Mouse (Mus musculus): ENCODE results near the gene Olfr568. TPM values are rescaled to one million over a fixed set of nuclear protein-coding genes. Genes with fewer than 3 reads are reported as not detected.

Gene Olfr568
- not detected in 2 replicates for polyA plus RNA-seq (2016; fragmentation: Nextera tagmentation; extraction: Ambion mirVana)

- no peak for ATAC-seq (ENCODE audit: low FRiP score, low read depth)
- Histone ChIP-seq H3K9ac (replicated peaks) (no peak within 1 kb of the TSS), H3K4me3 (no peak within 1 kb of the TSS), H3K4me1 (no peaks in the 10 kb centered on the region), H3K27ac (replicated peaks) (no peak within 1 kb of the TSS), H3K9me3 (no peaks in the 10 kb centered on the region), H3K36me3 (no peaks in the 10 kb centered on the region), H3K27me3 (no peaks in the 10 kb centered on the region), H3K4me2 (replicated peaks) (no peak within 1 kb of the TSS)
Measured at GRCm38 (mm10) chr7:102876822-102877221, at the start of gene Olfr568. TSS of gene Olfr568 (plus strand) at chr7:102877122.

GRCm38 (mm10) chr7:102855807-102856206 lies 21.1 kb upstream of the Olfr568 start:
- no peaks in the 10 kb centered on the region for H3K4me1 ChIP-seq
- no peak overlapping the region for H3K27ac ChIP-seq (replicated peaks)
- no peak overlapping the region for H3K4me3 ChIP-seq
- H3K9ac ChIP-seq (replicated peaks) = no peak overlapping the region
- ATAC-seq (ENCODE audit: low FRiP score, low read depth) = no peak
- H3K4me2 ChIP-seq (replicated peaks) = no peak overlapping the region
- no peaks in the 10 kb centered on the region for H3K9me3 ChIP-seq
- no peaks in the 10 kb centered on the region for H3K27me3 ChIP-seq
- H3K36me3 ChIP-seq = no peaks in the 10 kb centered on the region

- ATAC-seq (ENCODE audit: low FRiP score, low read depth) = no peak
Measured at GRCm38 (mm10) chr7:102858665-102859064, 18.3 kb upstream of the Olfr568 start, which contains the start of gene Olfr566. TSS of gene Olfr566 (minus strand) at chr7:102858765.

GRCm38 (mm10) chr7:102890782-102891181 lies 13.9 kb downstream of the Olfr568 start, which contains the start of gene Olfr569:
TSS of gene Olfr569 (minus strand) at chr7:102890882.
- Histone ChIP-seq H3K27ac (replicated peaks) (no peak within 1 kb of the TSS), H3K9me3 (no peaks in the 10 kb centered on the region), H3K4me2 (replicated peaks) (no peak within 1 kb of the TSS), H3K9ac (replicated peaks) (no peak within 1 kb of the TSS), H3K27me3 (no peaks in the 10 kb centered on the region), H3K36me3 (no peaks in the 10 kb centered on the region), H3K4me1 (no peaks in the 10 kb centered on the region), H3K4me3 (no peak within 1 kb of the TSS)
- WGBS = 80% methylated on average over 3 of the region's 3 CpGs
- ATAC-seq (ENCODE audit: low FRiP score, low read depth) = no peak

More at GRCm38 (mm10) chr7:102858665-102859064, 18.3 kb upstream of the Olfr568 start, which contains the start of gene Olfr566:
- H3K27ac ChIP-seq (replicated peaks) = no peak within 1 kb of the TSS
- H3K9ac ChIP-seq (replicated peaks) = no peak within 1 kb of the TSS
- no peaks in the 10 kb centered on the region for H3K27me3 ChIP-seq
- no peaks in the 10 kb centered on the region for H3K36me3 ChIP-seq
- no peaks in the 10 kb centered on the region for H3K9me3 ChIP-seq
- H3K4me1 ChIP-seq = no peaks in the 10 kb centered on the region
- no peak within 1 kb of the TSS for H3K4me3 ChIP-seq
- WGBS = 73% methylated on average over 1 of the region's 1 CpGs
- no peak within 1 kb of the TSS for H3K4me2 ChIP-seq (replicated peaks)

- H3K4me2 ChIP-seq (replicated peaks) = no peak overlapping the region
- H3K27ac ChIP-seq (replicated peaks) = no peak overlapping the region
- H3K36me3 ChIP-seq = no peaks in the 10 kb centered on the region
- no peak for ATAC-seq (ENCODE audit: low FRiP score, low read depth)
- WGBS = 59% methylated on average over 1 of the region's 1 CpGs
- H3K9me3 ChIP-seq = no peaks in the 10 kb centered on the region
- no peak overlapping the region for H3K9ac ChIP-seq (replicated peaks)
- H3K4me3 ChIP-seq = no peak overlapping the region
- no peaks in the 10 kb centered on the region for H3K4me1 ChIP-seq
- no peaks in the 10 kb centered on the region for H3K27me3 ChIP-seq
Measured at GRCm38 (mm10) chr7:102915261-102915660, 38.3 kb downstream of the Olfr568 start.

- Histone ChIP-seq H3K4me3 (no peak overlapping the region), H3K4me2 (replicated peaks) (no peak overlapping the region), H3K27me3 (no peaks in the 10 kb centered on the region), H3K9me3 (no peaks in the 10 kb centered on the region), H3K4me1 (no peaks in the 10 kb centered on the region), H3K27ac (replicated peaks) (no peak overlapping the region), H3K36me3 (no peaks in the 10 kb centered on the region), H3K9ac (replicated peaks) (no peak overlapping the region)
- ATAC-seq (ENCODE audit: low FRiP score, low read depth) = no peak
- WGBS = 85% methylated on average over 5 of the region's 5 CpGs
Measured at GRCm38 (mm10) chr7:102916405-102916804, 39.5 kb downstream of the Olfr568 start.

- no peak within 1 kb of the TSS for H3K27ac ChIP-seq (replicated peaks)
- H3K36me3 ChIP-seq = no peaks in the 10 kb centered on the region
- H3K9ac ChIP-seq (replicated peaks) = no peak within 1 kb of the TSS
- ATAC-seq (ENCODE audit: low FRiP score, low read depth) = peak; percentile 68
- H3K27me3 ChIP-seq = no peaks in the 10 kb centered on the region
- H3K4me2 ChIP-seq (replicated peaks) = no peak within 1 kb of the TSS
- 66% methylated on average over 4 of the region's 4 CpGs for WGBS
- H3K4me3 ChIP-seq = no peak within 1 kb of the TSS
- H3K4me1 ChIP-seq = no peaks in the 10 kb centered on the region
- H3K9me3 ChIP-seq = no peaks in the 10 kb centered on the region
Measured at GRCm38 (mm10) chr7:102917032-102917875, 40.3 kb downstream of the Olfr568 start, which contains the start of gene Olfr571. TSS of gene Olfr571 (minus strand) at chr7:102917536.

GRCm38 (mm10) chr7:102919632-102920031 lies 42.7 kb downstream of the Olfr568 start:
- no peak overlapping the region for H3K27ac ChIP-seq (replicated peaks)

GRCm38 (mm10) chr7:102924109-102924508 lies 47.2 kb downstream of the Olfr568 start, which contains the start of gene Olfr572:
TSS of gene Olfr572 (plus strand) at chr7:102924409.
- 71% methylated on average over 1 of the region's 1 CpGs for WGBS
- no peak within 1 kb of the TSS for H3K4me3 ChIP-seq
- H3K9me3 ChIP-seq = no peaks in the 10 kb centered on the region
- no peak within 1 kb of the TSS for H3K27ac ChIP-seq (replicated peaks)
- H3K4me2 ChIP-seq (replicated peaks) = no peak within 1 kb of the TSS
- H3K9ac ChIP-seq (replicated peaks) = no peak within 1 kb of the TSS
- H3K4me1 ChIP-seq = no peaks in the 10 kb centered on the region
- ATAC-seq (ENCODE audit: low FRiP score, low read depth) = no peak
- no peaks in the 10 kb centered on the region for H3K27me3 ChIP-seq
- H3K36me3 ChIP-seq = no peaks in the 10 kb centered on the region

More at GRCm38 (mm10) chr7:102919632-102920031, 42.7 kb downstream of the Olfr568 start:
- no peaks in the 10 kb centered on the region for H3K36me3 ChIP-seq
- 28% methylated on average over 1 of the region's 1 CpGs for WGBS
- no peak overlapping the region for H3K4me3 ChIP-seq
- H3K9ac ChIP-seq (replicated peaks) = no peak overlapping the region
- H3K4me1 ChIP-seq = no peaks in the 10 kb centered on the region
- H3K4me2 ChIP-seq (replicated peaks) = no peak overlapping the region
- ATAC-seq (ENCODE audit: low FRiP score, low read depth) = peak; percentile 86
- H3K27me3 ChIP-seq = no peaks in the 10 kb centered on the region
- no peaks in the 10 kb centered on the region for H3K9me3 ChIP-seq

- no peak for ATAC-seq (ENCODE audit: low FRiP score, low read depth)
Measured at GRCm38 (mm10) chr7:102927105-102927504, 50.2 kb downstream of the Olfr568 start.

More at GRCm38 (mm10) chr7:102927105-102927504, 50.2 kb downstream of the Olfr568 start:
- 82% methylated on average over 3 of the region's 3 CpGs for WGBS
- no peaks in the 10 kb centered on the region for H3K4me1 ChIP-seq
- no peak overlapping the region for H3K27ac ChIP-seq (replicated peaks)
- no peak overlapping the region for H3K4me3 ChIP-seq
- H3K9me3 ChIP-seq = no peaks in the 10 kb centered on the region
- no peak overlapping the region for H3K9ac ChIP-seq (replicated peaks)
- H3K4me2 ChIP-seq (replicated peaks) = no peak overlapping the region
- no peaks in the 10 kb centered on the region for H3K27me3 ChIP-seq
- no peaks in the 10 kb centered on the region for H3K36me3 ChIP-seq

All from midbrain, embryonic 12.5 days (tissue).